Mouse (Mus musculus): ENCODE results near the gene Eif5. TPM values are rescaled to one million over a fixed set of nuclear protein-coding genes. Genes with fewer than 3 reads are reported as not detected.
A peak's percentile ranks its signal among the peaks of the same experiment; 100 is the strongest.

Gene Eif5
- polyA plus RNA-seq, 1 experiment from 2014 or later, result 726 TPM

- 86% methylated on average over 5 of the region's 5 CpGs for WGBS
- H3K27me3 ChIP-seq (ENCODE audit: control insufficient read depth, insufficient read depth, low read length), result no peaks in the 10 kb centered on the region
- no peaks in the 10 kb centered on the region for H3K36me3 ChIP-seq (ENCODE audit: control insufficient read depth, insufficient read depth, low read length)
- H3K9me3 ChIP-seq (ENCODE audit: control insufficient read depth, low read length), result no peaks in the 10 kb centered on the region
- DNase-seq (ENCODE audit: low spot score, missing footprints) (no peak), ATAC-seq (ENCODE audit: low FRiP score) (no peak)
- H3K4me1 ChIP-seq (ENCODE audit: control insufficient read depth, insufficient read depth, low read length), result no peaks in the 10 kb centered on the region
- H3K4me2 ChIP-seq, result no peak overlapping the region
- no peak overlapping the region for H3K9ac ChIP-seq (ENCODE audit: low read length)
- no peak overlapping the region for H3K27ac ChIP-seq (ENCODE audit: low read depth, low read length)
- no peak overlapping the region for H3K4me3 ChIP-seq (ENCODE audit: low read depth, low read length)
Measured at GRCm38 (mm10) chr12:111565363-111565762, 27.5 kb downstream of the Eif5 start.

GRCm38 (mm10) chr12:111568836-111569235 is 31.0 kb downstream of the Eif5 start:
- no peak for ATAC-seq (ENCODE audit: low FRiP score)
- 74% methylated on average over 11 of the region's 11 CpGs for WGBS
- no peak overlapping the region for H3K9ac ChIP-seq (ENCODE audit: low read length)
- no peak overlapping the region for H3K4me2 ChIP-seq
- no peak for DNase-seq (ENCODE audit: low spot score, missing footprints)
- peaks cover 6% of the 10 kb centered on the region; the same call in 1 of the 2 replicates for H3K4me1 ChIP-seq (ENCODE audit: control insufficient read depth, insufficient read depth, low read length)
- no peaks in the 10 kb centered on the region for H3K9me3 ChIP-seq (ENCODE audit: control insufficient read depth, low read length)
- H3K36me3 ChIP-seq (ENCODE audit: control insufficient read depth, insufficient read depth, low read length), result no peaks in the 10 kb centered on the region
- no peak overlapping the region for H3K27ac ChIP-seq (ENCODE audit: low read depth, low read length)
- no peaks in the 10 kb centered on the region for H3K27me3 ChIP-seq (ENCODE audit: control insufficient read depth, insufficient read depth, low read length)
- no peak overlapping the region for H3K4me3 ChIP-seq (ENCODE audit: low read depth, low read length)

DNA sequence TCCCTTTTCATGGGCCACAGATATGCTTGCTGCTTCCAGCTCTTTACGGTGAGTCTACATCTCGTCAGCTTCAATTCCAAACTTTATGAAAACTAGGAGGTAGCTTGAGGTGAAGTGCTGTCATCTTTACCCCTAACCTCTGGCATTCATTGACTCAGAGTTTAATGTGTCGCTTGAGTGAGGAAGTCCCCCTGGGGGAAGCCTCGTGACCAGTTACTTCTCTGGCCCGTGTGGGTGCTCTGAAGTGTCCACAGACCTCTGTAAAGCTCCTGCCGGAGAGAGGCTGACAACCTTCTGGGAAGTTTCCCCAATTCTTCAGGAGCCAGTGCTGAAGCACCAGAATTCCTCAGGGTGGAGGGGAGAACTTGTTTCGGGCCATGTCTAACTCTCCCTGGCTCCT is 34.6 kb downstream of the Eif5 start:
- Histone ChIP-seq H3K9ac (ENCODE audit: low read length) (no peak overlapping the region), H3K27ac (ENCODE audit: low read depth, low read length) (no peak overlapping the region), H3K4me1 (ENCODE audit: control insufficient read depth, insufficient read depth, low read length) (peaks cover 17% of the 10 kb centered on the region), H3K4me3 (ENCODE audit: low read depth, low read length) (no peak overlapping the region), H3K27me3 (ENCODE audit: control insufficient read depth, insufficient read depth, low read length) (no peaks in the 10 kb centered on the region), H3K4me2 (no peak overlapping the region), H3K9me3 (ENCODE audit: control insufficient read depth, low read length) (no peaks in the 10 kb centered on the region), H3K36me3 (ENCODE audit: control insufficient read depth, insufficient read depth, low read length) (no peaks in the 10 kb centered on the region)
- ATAC-seq (ENCODE audit: low FRiP score) (no peak), DNase-seq (ENCODE audit: low spot score, missing footprints) (no peak)
- WGBS, result 84% methylated on average over 7 of the region's 7 CpGs

- H3K27ac ChIP-seq (ENCODE audit: low read depth, low read length), result no peak overlapping the region
- peak overlapping the region; percentile 54 for H3K9ac ChIP-seq (ENCODE audit: low read length)
- H3K4me3 ChIP-seq (ENCODE audit: low read depth, low read length), result peak overlapping the region; percentile 100
- ATAC-seq (ENCODE audit: low FRiP score) (no peak), DNase-seq (ENCODE audit: low spot score, missing footprints) (no peak)
- H3K9me3 ChIP-seq (ENCODE audit: control insufficient read depth, low read length), result no peaks in the 10 kb centered on the region
- H3K4me1 ChIP-seq (ENCODE audit: control insufficient read depth, insufficient read depth, low read length), result peaks cover 17% of the 10 kb centered on the region
- peak overlapping the region; percentile 97 for H3K4me2 ChIP-seq
- H3K27me3 ChIP-seq (ENCODE audit: control insufficient read depth, insufficient read depth, low read length), result no peaks in the 10 kb centered on the region
- WGBS, result 53% methylated on average over 6 of the region's 6 CpGs
- H3K36me3 ChIP-seq (ENCODE audit: control insufficient read depth, insufficient read depth, low read length), result no peaks in the 10 kb centered on the region
Measured at GRCm38 (mm10) chr12:111573315-111573714, 35.5 kb downstream of the Eif5 start.

DNA sequence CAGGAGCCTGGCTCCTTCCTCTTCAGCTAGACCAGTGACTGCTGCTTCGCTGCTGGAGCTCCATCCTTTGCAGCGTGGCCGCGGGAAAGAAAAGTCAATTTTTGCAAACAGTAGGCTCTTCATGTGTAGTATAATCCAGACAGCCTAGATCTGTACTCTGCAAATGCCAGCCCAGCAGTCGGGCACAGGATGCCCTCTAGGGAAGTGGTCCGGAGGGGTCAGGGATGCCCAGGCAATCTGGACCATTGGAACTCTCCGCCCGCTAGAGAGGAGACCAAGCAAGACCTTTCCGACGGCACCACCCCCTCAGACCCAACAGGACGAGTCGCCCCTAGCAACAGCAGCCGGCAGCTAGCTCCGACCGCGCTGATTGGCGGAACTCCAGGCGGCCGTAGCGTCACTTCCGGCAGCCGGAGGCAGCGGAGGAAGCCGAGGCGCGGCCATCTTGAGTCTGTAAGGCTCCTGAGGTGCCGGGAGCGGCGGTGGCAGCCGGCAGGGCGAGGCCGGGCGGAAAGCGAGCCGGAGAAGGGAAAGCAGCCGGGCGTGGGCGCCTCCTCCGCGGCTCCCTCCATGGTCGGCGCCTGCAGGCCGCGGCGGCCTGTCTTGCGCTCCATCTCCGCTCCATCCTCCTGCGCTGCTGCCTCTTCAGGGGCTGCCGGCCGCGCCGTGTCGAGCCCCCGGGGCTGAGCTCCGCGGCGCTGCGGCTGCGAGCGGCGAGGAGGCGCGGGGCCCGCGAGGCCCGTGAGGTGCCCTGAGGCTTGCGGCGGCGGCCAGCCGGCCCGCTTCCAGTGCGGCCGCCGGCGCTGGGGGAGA is 36.5 kb downstream of the Eif5 start, which contains the start of gene Mark3:
Gene Mark3, plus strand, starts transcription at position 450 of the 813 bp plus-strand sequence.
- Histone ChIP-seq H3K4me1 (ENCODE audit: control insufficient read depth, insufficient read depth, low read length) (peaks cover 17% of the 10 kb centered on the region), H3K4me2 (peak within 1 kb of the TSS; percentile 97), H3K9me3 (ENCODE audit: control insufficient read depth, low read length) (no peaks in the 10 kb centered on the region), H3K9ac (ENCODE audit: low read length) (peak within 1 kb of the TSS; percentile 98), H3K27ac (ENCODE audit: low read depth, low read length) (peak within 1 kb of the TSS; percentile 83), H3K4me3 (ENCODE audit: low read depth, low read length) (peak within 1 kb of the TSS; percentile 100), H3K36me3 (ENCODE audit: control insufficient read depth, insufficient read depth, low read length) (no peaks in the 10 kb centered on the region), H3K27me3 (ENCODE audit: control insufficient read depth, insufficient read depth, low read length) (no peaks in the 10 kb centered on the region)
- peak; percentile 98 for DNase-seq (ENCODE audit: low spot score, missing footprints)
- peak; percentile 98 for ATAC-seq (ENCODE audit: low FRiP score)
- WGBS, result under 1% methylated on average over 56 of the region's 75 CpGs

GRCm38 (mm10) chr12:111574887-111575838 is 37.3 kb downstream of the Eif5 start:
- peak; percentile 94 for DNase-seq (ENCODE audit: low spot score, missing footprints)
- Histone ChIP-seq H3K36me3 (ENCODE audit: control insufficient read depth, insufficient read depth, low read length) (no peaks in the 10 kb centered on the region), H3K27me3 (ENCODE audit: control insufficient read depth, insufficient read depth, low read length) (no peaks in the 10 kb centered on the region), H3K9me3 (ENCODE audit: control insufficient read depth, low read length) (no peaks in the 10 kb centered on the region), H3K4me1 (ENCODE audit: control insufficient read depth, insufficient read depth, low read length) (peaks cover 17% of the 10 kb centered on the region), H3K4me3 (ENCODE audit: low read depth, low read length) (peak overlapping the region; percentile 100), H3K4me2 (peak overlapping the region; percentile 97), H3K27ac (ENCODE audit: low read depth, low read length) (peak overlapping the region; percentile 83), H3K9ac (ENCODE audit: low read length) (peak overlapping the region; percentile 98)
- ATAC-seq (ENCODE audit: low FRiP score), result peak; percentile 65
- under 1% methylated on average over 58 of the region's 58 CpGs for WGBS

DNA sequence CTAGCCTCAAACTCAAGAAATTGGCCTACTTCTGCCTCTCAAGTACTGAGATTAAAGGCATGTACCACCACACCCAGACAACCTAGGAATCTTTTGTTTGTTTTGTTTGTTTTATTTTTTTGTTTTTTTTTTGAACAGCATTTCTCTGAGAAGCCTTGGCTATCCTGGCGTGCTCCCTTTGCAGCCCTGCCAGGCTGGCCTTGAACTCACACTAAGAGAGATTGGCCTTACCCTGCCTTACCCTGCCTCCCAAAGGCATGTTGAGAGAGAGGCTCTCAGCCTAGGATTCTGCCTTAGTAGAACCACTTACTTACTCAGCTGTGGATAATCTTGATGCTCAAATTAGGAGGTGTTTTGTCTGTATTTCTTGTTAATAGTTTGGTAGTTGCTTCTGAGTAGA is 45.2 kb downstream of the Eif5 start:
- H3K36me3 ChIP-seq (ENCODE audit: control insufficient read depth, insufficient read depth, low read length), result no peaks in the 10 kb centered on the region
- H3K27ac ChIP-seq (ENCODE audit: low read depth, low read length), result no peak overlapping the region
- ATAC-seq (ENCODE audit: low FRiP score) (no peak), DNase-seq (ENCODE audit: low spot score, missing footprints) (no peak)
- H3K9me3 ChIP-seq (ENCODE audit: control insufficient read depth, low read length), result no peaks in the 10 kb centered on the region
- H3K4me1 ChIP-seq (ENCODE audit: control insufficient read depth, insufficient read depth, low read length), result no peaks in the 10 kb centered on the region; the same call in 1 of the 2 replicates
- H3K27me3 ChIP-seq (ENCODE audit: control insufficient read depth, insufficient read depth, low read length), result no peaks in the 10 kb centered on the region
- no peak overlapping the region for H3K9ac ChIP-seq (ENCODE audit: low read length)
- 94% methylated on average over 1 of the region's 1 CpGs for WGBS
- H3K4me2 ChIP-seq, result no peak overlapping the region
- no peak overlapping the region for H3K4me3 ChIP-seq (ENCODE audit: low read depth, low read length)

- DNase-seq (ENCODE audit: low spot score, missing footprints) (no peak), ATAC-seq (ENCODE audit: low FRiP score) (no peak)
- Histone ChIP-seq H3K4me2 (no peak overlapping the region), H3K9ac (ENCODE audit: low read length) (no peak overlapping the region), H3K4me1 (ENCODE audit: control insufficient read depth, insufficient read depth, low read length) (no peaks in the 10 kb centered on the region; the same call in 1 of the 2 replicates), H3K27me3 (ENCODE audit: control insufficient read depth, insufficient read depth, low read length) (no peaks in the 10 kb centered on the region), H3K4me3 (ENCODE audit: low read depth, low read length) (no peak overlapping the region), H3K9me3 (ENCODE audit: control insufficient read depth, low read length) (no peaks in the 10 kb centered on the region), H3K36me3 (ENCODE audit: control insufficient read depth, insufficient read depth, low read length) (no peaks in the 10 kb centered on the region), H3K27ac (ENCODE audit: low read depth, low read length) (no peak overlapping the region)
- WGBS, result 97% methylated on average over 1 of the region's 1 CpGs
Measured at GRCm38 (mm10) chr12:111584401-111584800, 46.6 kb downstream of the Eif5 start.

Data from midbrain, embryonic 11.5 days (tissue).